Mouse (Mus musculus) liver, embryonic 11.5 days (tissue): Measurements from ENCODE around the gene Pagr1b. TPM values are rescaled to one million over a fixed set of nuclear protein-coding genes. Genes with fewer than 3 reads are reported as not detected.

ENCODE experiments used
- ATAC-seq: fragments of 200-750 bp; cut with Nextera tagmentation; replicated peaks from 2 replicates; pipeline ENCODE4 v1.8.0; 2017; ENCODE audit warnings: moderate number of reproducible peaks, mild to moderate bottlenecking, moderate TSS enrichment, moderate library complexity; ENCODE audit not compliant: low FRiP score
- DNase-seq: peaks from one replicate; pipeline ENCODE4 v3.0.0-alpha.2; 2017; ENCODE audit warnings: low spot score
- H3K27ac ChIP-seq: fragments of 300-500 bp; sonication (generic); 2 replicates; pipeline ENCODE4 v1.5.1; 2014; ENCODE audit warnings: mild to moderate bottlenecking, low read depth, low read length, control low read depth
- H3K27me3 ChIP-seq: fragments of 300-500 bp; sonication (generic); replicated peaks from 2 replicates; pipeline ENCODE4 v1.6.1; 2014; ENCODE audit warnings: low read length, mixed read lengths; ENCODE audit not compliant: control insufficient read depth, insufficient read depth
- H3K36me3 ChIP-seq: fragments of 300-500 bp; sonication (generic); 2 replicates; pipeline ENCODE4 v1.6.1; 2014; ENCODE audit warnings: mild to moderate bottlenecking, low read length, moderate library complexity, mixed read lengths; ENCODE audit not compliant: control insufficient read depth, insufficient read depth
- H3K4me1 ChIP-seq: fragments of 300-500 bp; sonication (generic); replicated peaks from 2 replicates; pipeline ENCODE4 v1.6.1; 2014; ENCODE audit warnings: low read length, mixed read lengths; ENCODE audit not compliant: control insufficient read depth, insufficient read depth
- H3K4me2 ChIP-seq: fragments of 300-500 bp; sonication (generic); 2 replicates; pipeline ENCODE4 v1.6.1; 2014; ENCODE audit warnings: mild to moderate bottlenecking, control low read depth, moderate library complexity
- H3K4me3 ChIP-seq: fragments of 300-500 bp; sonication (generic); 2 replicates; pipeline ENCODE4 v1.5.1; 2014; ENCODE audit warnings: low read depth, low read length, control low read depth
- H3K9ac ChIP-seq: fragments of 300-500 bp; sonication (generic); 2 replicates; pipeline ENCODE4 v1.6.1; 2014; ENCODE audit warnings: low read depth, low read length, control low read depth
- H3K9me3 ChIP-seq: fragments of 300-500 bp; sonication (generic); 2 replicates; pipeline ENCODE4 v1.6.1; 2016; ENCODE audit warnings: low read length, inconsistent platforms, mixed read lengths; ENCODE audit not compliant: control insufficient read depth
- WGBS: fragments of 180-500 bp; shearing (Covaris S2); extraction: QIAGEN DNeasy Blood & Tissue Kit; methylation state at CpG from one replicate; pipeline ENCODE4 v1.1.7; 2014; 5-methylcytosine and 5-hydroxymethylcytosine counted together
- polyA plus RNA-seq: library from polyadenylated mRNA; unstranded; fragments of >200 nt; fragmentation: Nextera tagmentation; extraction: Ambion mirVana; gene quantifications from 2 replicates; pipeline ENCODE4 v1.2.1, GENCODE M21; 2014

Pagr1b gene
- 0.41 TPM in 1 of 2 replicates, not detected in the other for polyA plus RNA-seq

DNA sequence TGATC is at the start of gene Pagr1b:
Gene Pagr1b (minus strand): TSS at position 4 of the 5 bp plus-strand sequence.
- DNase-seq (no peak), ATAC-seq (no peak)
- H3K9ac ChIP-seq: peak within 1 kb of the TSS; percentile 94
- H3K36me3 ChIP-seq: peaks cover 13% of the 10 kb centered on the region
- H3K4me1 ChIP-seq: peaks cover 49% of the 10 kb centered on the region
- H3K27ac ChIP-seq: peak within 1 kb of the TSS; percentile 95
- no peaks in the 10 kb centered on the region for H3K27me3 ChIP-seq
- peak within 1 kb of the TSS; percentile 98 for H3K4me2 ChIP-seq
- no peaks in the 10 kb centered on the region for H3K9me3 ChIP-seq
- peak within 1 kb of the TSS; percentile 86 for H3K4me3 ChIP-seq

DNA sequence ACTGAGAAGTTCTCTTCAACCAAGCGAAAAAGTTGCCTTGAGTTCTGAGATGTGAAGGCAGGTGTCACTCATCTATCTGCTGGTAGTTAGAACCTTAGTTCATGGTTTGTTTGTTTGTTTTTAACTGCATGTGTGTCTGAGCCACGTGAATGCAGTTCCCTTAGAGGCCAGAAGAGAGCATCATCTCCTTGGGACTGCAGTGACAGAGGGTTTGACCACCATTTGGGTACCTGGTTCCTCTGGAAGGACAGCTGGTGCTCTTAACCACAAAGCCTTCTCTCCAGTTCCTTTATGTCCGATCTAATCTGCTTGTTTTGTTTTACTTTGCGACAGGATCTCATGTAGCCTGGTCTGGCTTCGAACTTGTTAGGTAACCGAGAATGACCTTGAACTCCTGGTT is 49.3 kb upstream of the Pagr1b start:
- H3K27ac ChIP-seq: no peak overlapping the region
- no peak overlapping the region for H3K4me3 ChIP-seq
- H3K9ac ChIP-seq: no peak overlapping the region
- no peaks in the 10 kb centered on the region for H3K36me3 ChIP-seq
- WGBS: 76% methylated on average over 6 of the region's 6 CpGs
- H3K9me3 ChIP-seq: no peaks in the 10 kb centered on the region
- no peaks in the 10 kb centered on the region for H3K4me1 ChIP-seq
- no peak overlapping the region for H3K4me2 ChIP-seq
- DNase-seq: no peak
- no peaks in the 10 kb centered on the region for H3K27me3 ChIP-seq
- ATAC-seq: no peak

DNA sequence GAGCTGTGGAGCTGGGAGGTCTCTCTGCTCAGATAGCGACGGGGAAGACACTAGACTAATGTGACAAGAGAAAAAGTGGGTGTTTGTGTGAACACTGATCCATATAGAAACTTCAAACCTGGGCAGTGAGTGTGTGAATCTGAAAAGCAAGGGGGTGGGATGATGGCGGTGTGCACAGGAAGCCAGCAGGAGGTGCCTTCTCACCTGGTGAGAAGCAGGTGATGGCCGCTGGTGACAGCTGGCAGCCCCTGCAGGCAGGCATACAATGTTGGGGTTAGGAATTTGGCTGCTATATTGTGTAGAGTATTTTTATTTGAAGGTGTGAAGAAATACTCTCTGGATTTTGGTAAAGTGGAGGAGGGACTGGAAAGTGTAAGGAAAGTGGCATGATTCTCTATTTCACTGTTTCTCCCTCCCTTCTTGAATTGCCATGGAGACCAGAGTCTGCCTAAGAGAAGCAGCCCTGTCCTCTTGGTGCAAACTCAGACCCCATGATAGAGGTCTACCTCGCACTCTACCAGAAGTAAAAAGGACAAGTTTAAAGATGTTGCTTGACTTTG is 38.8 kb upstream of the Pagr1b start:
- Histone ChIP-seq H3K4me2 (no peak overlapping the region), H3K36me3 (no peaks in the 10 kb centered on the region), H3K4me1 (no peaks in the 10 kb centered on the region), H3K9me3 (no peaks in the 10 kb centered on the region), H3K9ac (no peak overlapping the region), H3K4me3 (no peak overlapping the region), H3K27ac (no peak overlapping the region), H3K27me3 (peaks cover 10% of the 10 kb centered on the region; the same call in 1 of the 2 replicates)
- no peak for ATAC-seq
- 55% methylated on average over 5 of the region's 5 CpGs for WGBS
- no peak for DNase-seq

DNA sequence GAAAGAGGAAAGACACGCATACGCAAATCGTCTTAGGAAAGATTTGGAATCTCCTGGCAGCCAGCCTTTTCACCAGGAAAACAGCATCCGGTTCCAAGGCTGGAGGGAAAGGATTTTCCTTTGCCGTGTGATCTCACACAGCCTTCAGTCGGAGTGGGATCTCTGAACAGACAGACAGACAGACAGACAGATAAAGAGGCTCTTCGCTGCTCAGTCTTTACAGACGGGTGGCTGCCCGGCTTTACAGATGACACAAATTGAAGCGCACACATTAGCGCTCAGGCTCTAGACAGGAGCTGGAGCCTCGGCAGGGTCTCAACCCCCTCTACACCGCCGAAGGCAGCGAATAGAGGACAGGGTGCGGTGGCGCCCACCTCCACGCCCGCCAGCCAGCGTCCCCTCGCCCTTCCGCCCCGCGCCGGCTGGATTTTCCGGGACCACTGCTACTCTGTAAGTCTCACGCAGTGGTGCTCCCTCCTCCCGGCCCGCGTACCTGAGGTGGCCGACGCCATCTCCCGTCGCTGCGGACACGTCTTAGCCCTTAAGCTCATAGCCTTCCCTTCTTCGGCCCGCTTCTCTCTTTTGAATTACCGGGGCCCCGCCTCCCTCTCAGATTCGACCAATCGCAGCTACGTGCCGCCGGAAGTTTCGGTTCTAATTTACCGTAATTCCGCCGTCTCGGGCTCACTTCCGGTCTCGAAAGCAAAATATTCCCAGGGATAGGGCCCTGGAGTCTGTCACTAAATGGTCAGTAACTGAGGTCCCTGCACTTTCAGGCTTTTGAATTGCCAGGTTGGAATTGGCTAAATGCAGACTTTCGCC is 25.8 kb upstream of the Pagr1b start, which contains the start of gene Kif22:
Gene Kif22 (minus strand): TSS at position 621 of the 822 bp plus-strand sequence.
- under 1% methylated on average over 53 of the region's 53 CpGs for WGBS
- peak; percentile 87 for ATAC-seq

DNA sequence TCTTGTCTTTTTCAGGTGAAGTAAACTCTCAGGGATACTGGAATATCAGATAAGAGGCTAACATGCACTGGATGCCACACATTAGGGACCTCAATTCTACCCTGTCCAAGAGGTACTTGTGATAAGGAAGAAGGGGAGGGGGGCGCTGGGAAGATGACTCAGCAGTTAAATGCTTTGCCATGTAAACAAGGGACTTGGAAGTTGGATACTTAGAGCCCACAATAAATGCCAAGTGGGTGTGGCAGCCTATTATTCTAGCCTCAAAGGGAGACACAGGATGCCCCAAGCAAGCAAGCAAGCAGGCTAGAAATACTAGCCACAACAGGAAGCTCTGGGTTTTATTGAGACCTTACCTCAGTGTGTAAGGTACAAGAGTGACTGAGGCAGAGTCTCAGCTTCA is 15.0 kb upstream of the Pagr1b start:
- H3K4me2 ChIP-seq: no peak overlapping the region
- H3K36me3 ChIP-seq: peaks cover 56% of the 10 kb centered on the region
- H3K27ac ChIP-seq: 0 out of 2 replicates have a peak overlapping the region, but pooled peaks have one; percentile 10
- H3K4me1 ChIP-seq: peaks cover 19% of the 10 kb centered on the region
- H3K9me3 ChIP-seq: no peaks in the 10 kb centered on the region
- ATAC-seq: no peak
- H3K9ac ChIP-seq: 0 out of 2 replicates have a peak overlapping the region, but pooled peaks have one; percentile 15
- no peak overlapping the region for H3K4me3 ChIP-seq
- no peak for DNase-seq
- no peaks in the 10 kb centered on the region for H3K27me3 ChIP-seq
- WGBS: 62% methylated on average over 1 of the region's 1 CpGs

More for the DNA sequence above, 25.8 kb upstream of the Pagr1b start, which contains the start of gene Kif22:
- DNase-seq: peak; percentile 85
- peaks cover 15% of the 10 kb centered on the region for H3K4me1 ChIP-seq
- H3K9ac ChIP-seq: peak within 1 kb of the TSS; percentile 94
- H3K27me3 ChIP-seq: no peaks in the 10 kb centered on the region
- no peaks in the 10 kb centered on the region for H3K9me3 ChIP-seq
- peak within 1 kb of the TSS; percentile 83 for H3K27ac ChIP-seq
- peak within 1 kb of the TSS; percentile 94 for H3K4me2 ChIP-seq
- H3K4me3 ChIP-seq: peak within 1 kb of the TSS; percentile 99
- H3K36me3 ChIP-seq: peaks cover 16% of the 10 kb centered on the region

DNA sequence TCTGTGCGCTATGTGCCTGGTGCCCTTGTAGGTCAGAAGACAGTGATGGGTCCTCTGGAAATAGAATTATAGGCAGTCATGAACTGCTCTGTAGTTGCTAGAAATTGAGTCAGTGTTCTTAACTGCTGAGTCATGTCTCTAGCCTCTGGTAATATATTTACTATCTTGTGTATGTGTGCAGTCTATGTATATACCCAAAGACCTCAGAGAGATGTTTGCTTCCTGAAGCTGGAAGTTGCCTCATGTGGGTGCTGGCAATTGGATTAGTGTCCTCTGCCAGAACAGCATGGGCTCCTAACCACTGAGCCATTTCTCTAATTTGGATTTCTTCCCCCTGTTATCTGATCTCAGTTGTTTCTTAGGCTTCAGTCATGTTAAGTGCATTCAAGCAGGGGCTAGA is 13.9 kb upstream of the Pagr1b start:
- H3K4me3 ChIP-seq: no peak overlapping the region
- no peak for ATAC-seq
- H3K4me1 ChIP-seq: peaks cover 19% of the 10 kb centered on the region
- no peaks in the 10 kb centered on the region for H3K9me3 ChIP-seq
- no peak overlapping the region for H3K9ac ChIP-seq
- H3K27me3 ChIP-seq: no peaks in the 10 kb centered on the region
- WGBS: 93% methylated on average over 1 of the region's 1 CpGs
- H3K36me3 ChIP-seq: peaks cover 55% of the 10 kb centered on the region
- no peak overlapping the region for H3K27ac ChIP-seq
- DNase-seq: no peak
- H3K4me2 ChIP-seq: no peak overlapping the region

DNA sequence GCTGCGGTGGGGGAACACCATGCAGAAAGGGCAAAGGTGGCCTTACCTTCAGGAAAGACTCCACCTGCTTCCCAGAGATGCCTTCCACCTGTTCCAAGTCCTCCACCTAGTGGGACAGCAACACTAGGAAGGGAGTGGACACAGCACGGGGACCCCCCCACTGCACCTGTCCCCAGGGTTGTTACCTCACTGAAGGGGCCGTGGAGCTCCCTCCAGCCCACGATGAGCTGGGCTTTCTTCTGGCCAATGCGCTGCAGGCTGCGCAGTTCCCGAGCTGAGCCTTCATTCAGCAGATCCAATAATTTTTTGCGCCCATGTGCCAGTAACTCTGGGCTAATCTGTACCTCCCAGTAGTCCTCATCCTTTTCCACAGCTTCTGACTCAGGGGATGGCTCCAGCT is 11.6 kb upstream of the Pagr1b start:
- DNase-seq (no peak), ATAC-seq (no peak)
- Histone ChIP-seq H3K4me2 (peak overlapping the region; percentile 99), H3K4me3 (peak overlapping the region; percentile 99), H3K36me3 (peaks cover 55% of the 10 kb centered on the region), H3K27ac (peak overlapping the region; percentile 100), H3K9me3 (no peaks in the 10 kb centered on the region), H3K27me3 (no peaks in the 10 kb centered on the region), H3K4me1 (peaks cover 36% of the 10 kb centered on the region), H3K9ac (peak overlapping the region; percentile 100)
- 64% methylated on average over 8 of the region's 8 CpGs for WGBS

DNA sequence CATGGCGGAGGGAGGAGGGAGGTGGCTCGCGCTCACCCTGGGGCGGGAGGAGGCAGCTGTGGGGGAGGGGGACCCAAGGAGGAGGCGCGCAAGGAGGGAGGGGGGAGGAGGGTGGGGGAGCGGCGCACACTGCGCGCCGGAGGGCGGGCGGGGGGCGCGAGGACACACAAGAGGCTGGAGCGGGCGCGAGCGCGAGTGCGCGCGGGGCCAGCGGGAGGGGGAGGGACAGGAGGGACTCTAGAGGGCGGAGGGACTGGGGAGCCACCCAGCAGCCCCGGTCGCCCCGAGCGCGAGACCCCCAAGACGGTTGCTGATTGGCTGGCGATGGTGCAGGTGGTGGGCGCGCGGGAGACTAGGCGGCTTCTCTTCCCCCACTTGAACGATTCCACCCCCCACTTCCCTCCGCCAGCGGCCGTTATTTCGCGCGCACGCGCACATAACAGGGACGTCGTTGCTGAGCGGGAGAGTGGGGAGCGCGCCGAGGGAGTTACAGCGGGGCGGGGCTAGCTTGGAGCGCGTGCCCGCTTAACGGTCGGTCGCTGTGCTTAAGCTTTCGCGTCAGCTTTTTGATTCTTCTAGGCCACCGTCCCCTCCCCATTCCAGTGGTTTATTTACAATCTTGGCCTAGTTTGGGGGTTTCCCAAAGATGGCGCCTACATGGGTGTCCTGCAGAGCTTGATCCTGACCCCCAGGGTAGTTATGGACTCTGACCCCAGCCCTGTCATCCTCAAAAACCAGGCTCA is 10.9 kb upstream of the Pagr1b start, which contains the start of gene Maz:
Gene Maz (minus strand): TSS at position 54 of the 743 bp plus-strand sequence.
- peaks cover 43% of the 10 kb centered on the region for H3K4me1 ChIP-seq
- ATAC-seq (peak; percentile 83), DNase-seq (peak; percentile 99)
- H3K4me2 ChIP-seq: peak within 1 kb of the TSS; percentile 99
- WGBS: under 1% methylated on average over 39 of the region's 63 CpGs
- H3K9me3 ChIP-seq: no peaks in the 10 kb centered on the region
- H3K27ac ChIP-seq: peak within 1 kb of the TSS; percentile 100
- H3K36me3 ChIP-seq: peaks cover 56% of the 10 kb centered on the region
- H3K9ac ChIP-seq: peak within 1 kb of the TSS; percentile 100
- H3K4me3 ChIP-seq: peak within 1 kb of the TSS; percentile 99
- no peaks in the 10 kb centered on the region for H3K27me3 ChIP-seq
